Mouse (Mus musculus) ES-Bruce4 (cell line): ENCODE data around the gene Ncaph2.

Experiments
- CTCF ChIP-seq: IDR thresholded peaks from one replicate; pipeline ENCODE4 v1.8.1; 2011; ENCODE audit warnings: low read depth, low read length
- POLR2A ChIP-seq: IDR thresholded peaks from one replicate; pipeline ENCODE4 v1.8.1; 2011; ENCODE audit warnings: low read length; ENCODE audit not compliant: insufficient read depth

- TF ChIP-seq POLR2A (no peak), CTCF (no peak)
Measured at GRCm38 (mm10) chr15:89308406-89309139, 46.9 kb upstream of the Ncaph2 start.
